Mouse (Mus musculus) testis, adult 2 months (tissue): ENCODE data around the gene Eef1akmt2. TPM values are rescaled to one million over a fixed set of nuclear protein-coding genes. Genes with fewer than 3 reads are reported as not detected.

Experiments
- H3K27ac ChIP-seq: fragments of 200-500 bp; 2 replicates; pipeline ENCODE4 v1.5.1; 2012; ENCODE audit warnings: low read depth, low read length; ENCODE audit not compliant: control insufficient read depth, insufficient read depth
- H3K27me3 ChIP-seq: fragments of 200-500 bp; 2 replicates; pipeline ENCODE4 v1.6.1; 2012; ENCODE audit warnings: mild to moderate bottlenecking, low read length, moderate library complexity; ENCODE audit not compliant: control insufficient read depth, insufficient read depth
- H3K36me3 ChIP-seq: fragments of 200-500 bp; 2 replicates; pipeline ENCODE4 v1.6.1; 2012; ENCODE audit warnings: mild to moderate bottlenecking, low read length; ENCODE audit not compliant: control insufficient read depth, insufficient read depth
- H3K4me1 ChIP-seq: fragments of 200-500 bp; 2 replicates; pipeline ENCODE4 v1.6.1; 2012; ENCODE audit warnings: low read length; ENCODE audit not compliant: control insufficient read depth, insufficient read depth
- H3K4me3 ChIP-seq: fragments of 200-500 bp; 2 replicates; pipeline ENCODE4 v1.5.1; 2012; ENCODE audit warnings: low read depth, mild to moderate bottlenecking, low read length, moderate library complexity, mixed read lengths; ENCODE audit not compliant: control insufficient read depth
- CTCF ChIP-seq: fragments of 200-500 bp; IDR thresholded peaks from 2 replicates; pipeline ENCODE4 v1.5.1; 2012; ENCODE audit warnings: low read depth, mild to moderate bottlenecking, inconsistent platforms, low read length, moderate library complexity; ENCODE audit not compliant: control insufficient read depth, insufficient read depth, insufficient replicate concordance
- POLR2A ChIP-seq: fragments of 200-500 bp; IDR thresholded peaks from 2 replicates; pipeline ENCODE4 v1.6.1; 2012; ENCODE audit warnings: low read depth, mild to moderate bottlenecking, inconsistent platforms, low read length, moderate library complexity; ENCODE audit not compliant: control insufficient read depth
- polyA plus RNA-seq: library from polyadenylated mRNA; depleted of rRNA; stranded (reverse); fragments of >200 nt; gene quantifications from 2 replicates; pipeline ENCODE4 v1.2.3, GENCODE M21; 2012; rRNA removed

The Eef1akmt2 gene
- polyA plus RNA-seq, 1 experiment: 5.5 TPM

DNA sequence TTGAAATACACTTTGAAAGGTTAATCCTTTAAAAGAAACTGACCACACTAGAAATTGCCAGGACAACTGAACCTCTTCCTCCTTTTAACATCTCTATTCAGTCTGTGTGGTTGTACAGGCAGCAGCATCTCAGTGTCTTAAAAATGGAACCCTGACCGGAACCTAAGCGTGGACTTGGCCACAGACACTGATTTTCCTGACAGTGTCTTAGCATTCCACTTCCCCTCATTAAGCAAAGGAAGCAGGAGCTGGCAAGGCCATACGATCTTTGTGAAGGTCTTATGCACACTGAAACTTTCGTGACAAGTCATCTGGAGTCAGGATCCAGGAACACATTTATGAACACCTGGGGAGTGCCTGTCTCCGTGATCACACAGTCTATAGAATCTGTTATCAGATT is 68.4 kb downstream of the Eef1akmt2 start:
- peaks cover 9% of the 10 kb centered on the region for H3K4me1 ChIP-seq
- no peak overlapping the region for H3K4me3 ChIP-seq
- TF ChIP-seq POLR2A: no peak
- TF ChIP-seq CTCF: no peak
- H3K27me3 ChIP-seq: no peaks in the 10 kb centered on the region
- no peaks in the 10 kb centered on the region for H3K36me3 ChIP-seq
- H3K27ac ChIP-seq: no peak overlapping the region

DNA sequence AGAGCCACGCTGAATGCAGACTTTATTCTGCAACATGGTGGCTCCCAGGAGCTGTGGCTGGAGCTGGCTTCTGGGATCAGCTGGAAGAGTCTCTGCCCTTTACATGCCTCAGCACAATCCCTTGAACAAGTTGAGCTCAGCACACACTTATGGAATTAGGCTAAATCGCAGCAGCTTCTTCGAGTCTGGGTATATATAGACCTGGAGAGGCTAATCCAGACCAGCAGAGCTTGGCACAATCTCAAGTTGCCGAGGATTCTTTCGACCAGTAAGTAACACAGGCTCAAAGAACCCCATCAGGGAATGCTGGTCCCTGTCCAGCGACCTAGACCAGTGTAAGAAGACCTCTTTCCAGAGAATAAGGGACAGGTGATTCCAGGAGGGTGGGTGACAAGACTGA is 70.6 kb downstream of the Eef1akmt2 start:
- TF ChIP-seq POLR2A: no peak
- TF ChIP-seq CTCF: no peak
- H3K27ac ChIP-seq: no peak overlapping the region
- H3K27me3 ChIP-seq: no peaks in the 10 kb centered on the region
- no peaks in the 10 kb centered on the region for H3K36me3 ChIP-seq
- H3K4me3 ChIP-seq: no peak overlapping the region
- peaks cover 9% of the 10 kb centered on the region for H3K4me1 ChIP-seq

DNA sequence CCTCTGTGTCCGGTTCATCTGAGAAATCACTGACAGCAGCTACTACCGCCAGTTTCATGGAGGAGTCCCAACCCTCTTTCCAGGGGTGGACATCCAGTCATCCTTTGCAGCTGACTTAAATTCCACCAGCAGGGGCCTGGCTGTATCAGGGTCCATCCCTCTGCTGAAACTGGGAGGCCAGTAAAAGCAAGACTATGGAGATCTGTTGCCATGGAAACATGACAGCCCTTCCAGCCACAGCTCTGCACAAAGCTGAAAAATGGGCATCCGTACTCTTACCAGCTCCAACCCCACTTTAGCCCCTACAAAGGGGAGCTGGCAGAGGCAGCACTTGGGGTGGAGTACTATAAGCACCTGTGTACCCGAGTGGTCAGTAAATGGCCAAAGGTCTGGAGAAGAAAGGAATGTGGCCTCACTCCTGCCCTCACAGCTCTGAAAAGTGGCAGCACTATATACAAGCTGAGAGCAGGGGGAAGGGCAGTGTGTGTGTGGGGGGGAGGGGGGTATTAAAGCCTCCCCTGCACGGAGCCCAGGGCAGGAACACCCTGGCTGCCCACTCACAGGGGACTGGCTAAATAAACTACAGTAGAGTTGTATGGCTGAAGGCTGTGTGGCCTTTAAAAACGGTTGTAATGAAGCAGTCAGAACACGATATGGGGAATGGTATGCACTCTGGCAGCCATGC is 71.2 kb downstream of the Eef1akmt2 start:
- Histone ChIP-seq H3K27ac (no peak overlapping the region), H3K27me3 (no peaks in the 10 kb centered on the region), H3K4me3 (no peak overlapping the region), H3K36me3 (no peaks in the 10 kb centered on the region), H3K4me1 (peaks cover 9% of the 10 kb centered on the region)
- TF ChIP-seq CTCF (no peak), POLR2A (no peak)

DNA sequence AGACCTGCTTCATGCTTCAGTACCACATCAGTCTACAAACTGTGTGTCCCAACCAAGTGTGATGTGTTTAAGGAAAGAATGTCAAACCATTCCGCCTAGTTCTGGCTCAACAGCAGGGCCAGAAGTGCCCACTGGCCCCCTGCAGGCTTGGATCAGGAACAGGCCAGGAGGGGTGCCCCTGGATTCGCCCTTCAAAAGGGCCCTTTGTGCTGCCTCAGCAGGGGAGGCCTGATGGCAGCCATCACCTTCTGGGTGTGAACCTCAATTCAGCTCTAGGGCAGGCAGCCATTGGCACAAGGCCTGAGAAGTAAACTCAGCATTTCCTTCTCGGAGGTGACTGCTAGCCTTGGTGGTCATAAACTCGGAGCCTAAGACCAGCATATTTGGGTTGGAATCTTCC is 71.9 kb downstream of the Eef1akmt2 start:
- no peaks in the 10 kb centered on the region for H3K27me3 ChIP-seq
- no peak for TF ChIP-seq CTCF
- TF ChIP-seq POLR2A: no peak
- H3K27ac ChIP-seq: no peak overlapping the region
- no peaks in the 10 kb centered on the region for H3K36me3 ChIP-seq
- no peak overlapping the region for H3K4me3 ChIP-seq
- H3K4me1 ChIP-seq: peaks cover 9% of the 10 kb centered on the region

DNA sequence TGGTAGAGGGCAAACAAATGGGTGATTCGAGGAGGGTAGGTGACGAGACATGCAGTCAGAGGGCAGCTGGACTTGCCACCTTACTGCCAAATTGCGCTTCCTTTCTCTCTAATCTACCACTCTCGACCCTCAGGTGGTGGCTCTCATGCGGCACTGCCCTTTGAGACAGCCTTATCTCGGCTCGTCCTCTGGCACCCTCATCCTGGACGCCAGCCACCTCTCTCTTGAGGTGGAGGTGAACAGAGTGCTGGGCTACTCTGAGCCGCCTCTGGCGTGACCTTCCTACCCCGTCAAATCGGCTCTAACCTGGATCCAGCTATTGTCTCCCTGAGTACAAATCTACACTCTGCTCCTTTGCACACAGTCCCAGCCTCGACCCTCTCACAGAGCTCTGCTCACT is 73.8 kb downstream of the Eef1akmt2 start:
- peaks cover 9% of the 10 kb centered on the region for H3K4me1 ChIP-seq
- no peak overlapping the region for H3K4me3 ChIP-seq
- no peak overlapping the region for H3K27ac ChIP-seq
- H3K27me3 ChIP-seq: no peaks in the 10 kb centered on the region
- H3K36me3 ChIP-seq: no peaks in the 10 kb centered on the region
- TF ChIP-seq POLR2A: no peak
- TF ChIP-seq CTCF: no peak

DNA sequence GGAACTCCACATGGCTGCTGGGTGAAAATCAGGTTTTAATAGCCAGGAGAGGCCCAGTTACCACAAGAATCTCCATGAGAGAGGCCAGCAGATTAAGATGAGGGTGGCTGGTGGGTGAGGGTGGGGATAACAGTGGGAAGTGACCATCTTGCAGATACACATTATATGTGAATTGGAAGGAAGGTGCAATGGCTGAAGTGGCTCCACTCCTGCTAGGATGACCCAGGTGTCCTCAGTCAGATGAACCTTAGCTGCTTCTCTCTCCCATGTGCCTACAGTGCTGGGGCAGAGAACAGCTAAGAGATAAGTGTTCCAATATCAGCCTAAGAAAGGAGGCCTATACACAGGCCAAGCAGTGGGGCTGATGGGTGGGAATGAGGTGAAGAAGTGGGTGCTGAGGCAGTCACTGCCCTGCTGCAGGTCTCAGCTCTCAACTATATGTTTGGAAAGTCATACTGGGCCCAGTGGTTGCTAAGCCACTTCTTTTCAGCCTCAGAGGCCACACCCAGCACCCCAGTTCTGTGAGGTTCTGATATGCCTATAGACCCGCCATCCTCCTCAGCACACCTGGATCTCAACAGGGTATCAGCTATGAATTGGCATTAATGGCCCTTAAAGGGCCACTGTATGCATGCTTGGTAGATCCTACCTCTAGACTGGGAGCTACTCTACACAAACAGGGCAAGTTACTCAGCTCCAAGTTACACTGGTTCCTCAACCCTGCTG is 74.6 kb downstream of the Eef1akmt2 start:
- Histone ChIP-seq H3K36me3 (no peaks in the 10 kb centered on the region), H3K27me3 (no peaks in the 10 kb centered on the region), H3K4me3 (no peak overlapping the region), H3K27ac (peak overlapping the region; percentile 19), H3K4me1 (peaks cover 9% of the 10 kb centered on the region)
- TF ChIP-seq POLR2A (no peak), CTCF (no peak)

Other genes starting within 250 kb of the Eef1akmt2 start
- gene Lhpp, start 242.0 kb downstream of the Eef1akmt2 start, polyA plus RNA-seq: 6.4 and 7.3 TPM in 2 replicates
- 6.1 and 7.8 TPM in 2 replicates for gene Fam53b, start 38.8 kb downstream of the Eef1akmt2 start, polyA plus RNA-seq
- 17.4 and 19.3 TPM in 2 replicates for gene Abraxas2, start 6.6 kb upstream of the Eef1akmt2 start, polyA plus RNA-seq
- 28.6 and 38.7 TPM in 2 replicates for gene Zranb1, start 78.5 kb upstream of the Eef1akmt2 start, polyA plus RNA-seq